Mouse (Mus musculus) fibroblast of lung, adult 2 months (primary cell): ENCODE measurements at regions not wholly inside any gene's neighbourhood (a gene's known extent, or its start where the extent isn't known, plus 50 kb on each side); places are given as distances from the start of the nearest gene placed in this dataset.
"Not testable (repeated sequence)": the region's sequence is repeated elsewhere in the genome, so short reads cannot be mapped to it uniquely, and the experiment has no call there.

Source experiments
- DNase-seq: peaks from one replicate; pipeline ENCODE4 v3.0.0-alpha.2; 2011; ENCODE audit warnings: low read depth

GRCm38 (mm10) chr12:74825664-74826063 lies 351.5 kb downstream of the Kcnh5 start:
- no peak for DNase-seq

DNA sequence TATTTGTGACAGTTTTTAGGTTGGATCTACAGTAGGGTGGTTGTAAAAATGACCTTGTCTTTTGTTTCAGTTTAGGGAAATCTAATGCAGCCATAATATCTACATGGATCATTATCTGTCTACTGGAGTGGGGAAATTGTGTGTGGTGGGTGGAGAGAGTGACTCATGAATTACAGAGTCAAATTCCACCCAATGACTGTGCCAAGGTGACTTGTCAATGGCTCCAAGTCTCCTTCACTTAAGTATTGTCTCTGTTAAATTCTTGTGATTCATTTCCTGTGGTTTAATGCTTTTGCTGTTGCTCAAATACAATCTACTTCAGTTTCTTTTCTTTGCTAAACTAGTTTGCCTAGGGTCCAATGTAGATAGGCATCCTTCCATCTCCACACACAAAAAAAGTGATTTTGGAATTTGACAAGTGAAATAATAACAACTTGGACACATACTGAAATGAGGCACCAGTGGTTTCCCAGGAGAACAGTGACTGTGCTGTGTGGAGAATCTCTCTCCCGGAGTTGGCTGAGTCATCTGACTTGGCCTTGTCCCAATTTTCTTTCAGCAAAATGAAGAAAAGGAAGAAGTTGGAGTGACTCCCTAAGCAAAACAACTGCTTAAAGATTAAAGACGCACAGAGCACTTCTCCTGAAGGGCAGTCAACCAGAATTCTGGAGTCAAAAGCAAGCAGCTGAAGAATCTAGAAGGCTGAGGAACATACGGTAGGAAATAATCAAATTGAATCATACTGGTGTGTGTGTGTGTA lies 352.2 kb downstream of the Kcnh5 start:
- peak; percentile 92 for DNase-seq

- DNase-seq, result not testable (repeated sequence)
Observed at GRCm38 (mm10) chr12:74816181-74816580, 361.0 kb downstream of the Kcnh5 start.

DNA sequence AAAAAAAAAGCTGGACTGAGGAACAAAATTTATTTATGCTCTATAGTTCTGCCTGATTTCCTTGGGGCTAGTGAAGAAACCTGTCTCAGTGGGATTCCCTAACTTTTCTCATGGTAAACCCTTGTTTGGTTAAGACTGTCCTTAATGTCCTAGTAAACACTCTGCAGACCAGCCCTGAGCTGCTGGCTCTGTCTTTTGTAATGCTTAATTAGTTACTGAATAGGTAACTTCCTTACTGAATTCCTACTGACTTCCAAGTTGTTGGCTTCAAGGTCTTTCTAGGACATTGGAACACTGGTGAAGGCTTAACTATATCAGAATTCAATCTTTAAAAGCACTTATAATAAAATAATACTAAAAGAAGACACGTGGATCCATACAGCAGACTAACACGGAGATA lies 368.6 kb downstream of the Kcnh5 start:
- DNase-seq, result not testable (repeated sequence)

DNA sequence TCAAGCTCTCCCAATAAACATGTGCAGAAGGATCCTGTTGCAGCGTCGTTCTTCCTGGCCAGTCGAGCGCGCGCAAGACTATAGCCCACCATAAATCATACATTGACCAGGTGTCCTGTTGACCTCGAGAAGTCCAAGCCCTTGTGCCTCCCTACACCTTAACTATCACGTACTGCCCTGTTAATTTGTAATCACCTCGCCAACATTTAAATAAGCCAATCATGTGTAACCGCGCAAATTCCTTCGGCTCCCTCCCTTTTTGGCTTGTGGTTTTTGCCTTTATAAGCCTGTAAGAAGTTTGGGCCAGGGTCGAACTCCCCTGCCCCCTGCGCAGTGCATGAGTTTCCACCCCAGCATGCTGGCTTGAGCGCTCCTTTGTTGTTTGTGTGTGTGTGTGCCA lies 369.2 kb downstream of the Kcnh5 start:
- DNase-seq, result not testable (repeated sequence)

GRCm38 (mm10) chr12:74803740-74804512 lies 373.2 kb downstream of the Kcnh5 start:
- no peak for DNase-seq

DNA sequence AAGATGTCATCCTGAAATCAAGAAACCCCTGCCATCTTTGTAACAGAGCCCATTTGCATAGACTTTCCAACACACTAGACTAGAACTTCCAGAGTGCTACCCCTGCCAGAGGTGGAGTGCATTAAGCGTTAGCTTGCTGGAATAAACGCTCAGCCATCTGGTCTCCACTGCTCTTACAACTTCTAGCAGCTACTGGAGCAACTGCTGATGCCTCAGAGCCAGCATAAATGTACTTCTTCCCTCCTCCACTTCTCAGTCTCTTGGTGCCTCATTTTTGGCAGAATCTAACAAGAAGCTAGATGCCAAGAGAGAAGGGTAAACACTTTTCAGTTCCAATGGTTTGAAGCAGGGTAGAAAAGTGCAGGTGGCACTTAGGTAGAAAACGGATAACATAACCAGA lies 385.1 kb downstream of the Kcnh5 start:
- no peak for DNase-seq

- no peak for DNase-seq
Observed at GRCm38 (mm10) chr12:74762284-74762683, 414.8 kb downstream of the Kcnh5 start.

DNA sequence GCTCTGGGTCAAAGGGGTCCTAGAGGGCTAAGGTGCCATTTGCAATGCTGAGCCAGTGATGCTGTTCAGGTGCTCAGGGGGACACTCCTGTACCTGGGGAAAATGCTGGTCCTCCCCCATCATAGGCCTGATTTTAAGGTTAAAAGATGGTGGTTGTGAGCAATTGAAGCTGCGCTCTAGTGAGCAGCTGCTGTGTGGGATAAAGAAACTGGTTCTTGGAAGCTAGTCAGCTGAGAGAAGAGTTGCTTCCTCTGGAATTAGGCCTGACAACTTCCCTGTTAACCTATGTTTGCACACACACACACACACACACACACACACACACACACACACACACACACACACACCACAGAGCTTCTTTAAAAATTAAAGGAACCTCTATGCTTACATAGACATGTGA lies 428.9 kb upstream of the Gm11042 start:
- DNase-seq, result no peak

- DNase-seq, result peak; percentile 8
Observed at GRCm38 (mm10) chr12:74728866-74729265, 412.7 kb upstream of the Gm11042 start.

DNA sequence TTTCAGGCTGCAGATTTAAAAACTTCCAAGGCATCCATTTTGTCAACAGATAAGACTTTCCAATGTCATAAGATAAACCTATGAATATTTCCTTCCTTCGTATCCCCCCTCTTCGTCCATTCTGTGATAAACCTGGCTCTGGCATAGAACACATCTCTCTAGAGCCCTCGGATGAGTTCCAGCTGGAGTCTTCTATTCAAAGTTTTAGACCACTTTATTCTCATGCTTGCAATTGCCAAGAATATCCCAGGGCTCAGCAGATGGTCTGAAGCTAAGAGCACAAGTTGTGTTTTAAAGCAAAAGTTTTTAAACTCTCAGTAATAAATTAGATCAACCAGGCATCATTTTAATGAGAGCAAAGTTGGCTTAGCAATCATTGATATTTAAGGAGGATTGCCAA lies 363.0 kb upstream of the Gm11042 start:
- DNase-seq, result no peak

DNA sequence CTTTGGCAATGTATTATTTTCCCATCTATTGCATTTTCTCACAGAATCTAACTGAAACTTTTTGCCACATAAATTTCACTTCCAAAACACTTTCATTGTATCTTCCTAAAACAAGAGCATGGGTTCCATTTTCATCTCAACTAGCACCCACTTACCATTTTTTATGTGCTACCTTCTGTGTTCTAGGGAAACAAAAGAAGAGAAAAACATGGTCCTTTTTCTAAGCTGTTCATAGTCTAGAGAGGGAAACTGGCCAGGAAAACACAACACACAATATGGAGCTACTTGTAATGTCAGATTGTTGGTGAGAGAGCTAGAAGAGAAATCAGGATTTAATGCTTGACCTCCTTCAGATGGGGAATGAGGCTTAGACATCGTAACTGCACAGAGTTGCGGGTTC lies 361.6 kb upstream of the Gm11042 start:
- no peak for DNase-seq

DNA sequence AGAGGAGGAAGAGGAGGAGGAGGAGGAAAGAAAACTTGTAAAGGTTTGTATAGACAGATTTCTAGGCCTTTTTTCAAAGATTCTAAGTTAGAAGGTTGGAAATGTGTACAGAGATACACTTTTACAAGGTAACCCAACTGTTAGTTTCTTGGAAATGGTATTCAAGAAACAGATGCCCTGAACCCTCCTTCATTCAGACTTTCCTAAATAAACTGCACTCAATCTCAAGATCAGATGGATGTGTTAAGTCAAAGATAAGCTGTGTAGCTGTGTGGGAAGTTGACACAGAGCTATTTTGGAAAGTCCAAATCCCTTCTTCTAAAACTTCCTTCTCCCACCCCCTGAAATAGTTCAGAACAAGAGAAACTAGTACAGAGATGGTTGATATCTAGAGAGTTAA lies 342.2 kb upstream of the Gm11042 start:
- DNase-seq, result no peak

DNA sequence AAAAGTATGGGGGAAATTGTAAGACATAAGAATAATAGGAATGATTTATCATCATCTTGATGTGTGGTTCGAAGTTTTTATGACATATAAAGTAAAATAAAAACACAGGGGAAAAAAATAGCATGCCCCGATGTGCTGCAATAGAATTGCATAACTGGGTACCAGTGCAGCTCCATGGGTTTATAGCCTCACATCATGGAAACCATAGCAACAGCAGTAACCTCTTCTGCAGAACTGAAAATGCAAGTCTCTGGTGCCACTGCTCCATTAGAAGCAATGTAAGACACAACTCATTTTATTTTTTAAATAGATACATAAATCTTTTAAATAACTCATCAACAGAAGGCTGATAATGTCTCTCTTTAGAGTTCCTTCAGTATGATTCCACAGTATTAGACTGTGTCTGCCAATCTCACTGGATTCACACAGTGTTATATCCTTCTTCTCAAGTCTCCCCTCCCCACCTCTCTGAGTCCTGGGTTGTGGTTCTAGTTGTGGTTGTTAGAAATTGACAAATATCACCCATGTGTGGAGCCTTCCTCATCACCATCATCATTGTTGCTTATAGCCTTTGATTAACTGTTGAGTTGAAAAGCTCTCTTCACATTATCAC lies 340.9 kb upstream of the Gm11042 start:
- no peak for DNase-seq

DNA sequence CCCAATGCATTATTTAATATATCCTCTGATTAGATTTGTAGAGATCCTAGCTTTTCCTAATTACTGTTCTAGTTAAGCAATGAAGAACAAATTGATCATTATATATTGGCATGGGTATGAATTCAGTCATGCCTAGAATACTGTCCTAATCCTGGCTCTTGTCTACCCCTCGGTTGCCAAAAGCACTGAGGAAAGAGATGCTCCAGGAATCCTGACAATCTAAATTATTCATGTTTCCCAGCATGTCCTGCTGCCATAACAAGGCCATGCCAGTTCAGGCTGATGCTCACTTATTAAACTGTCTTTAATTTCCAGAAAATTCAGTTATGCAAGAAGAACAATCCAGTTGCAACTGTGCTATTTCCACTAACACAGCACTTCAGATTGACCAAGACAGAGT lies 335.1 kb upstream of the Gm11042 start:
- DNase-seq, result no peak

GRCm38 (mm10) chr12:74632827-74633226 lies 316.6 kb upstream of the Gm11042 start:
- DNase-seq, result no peak

DNA sequence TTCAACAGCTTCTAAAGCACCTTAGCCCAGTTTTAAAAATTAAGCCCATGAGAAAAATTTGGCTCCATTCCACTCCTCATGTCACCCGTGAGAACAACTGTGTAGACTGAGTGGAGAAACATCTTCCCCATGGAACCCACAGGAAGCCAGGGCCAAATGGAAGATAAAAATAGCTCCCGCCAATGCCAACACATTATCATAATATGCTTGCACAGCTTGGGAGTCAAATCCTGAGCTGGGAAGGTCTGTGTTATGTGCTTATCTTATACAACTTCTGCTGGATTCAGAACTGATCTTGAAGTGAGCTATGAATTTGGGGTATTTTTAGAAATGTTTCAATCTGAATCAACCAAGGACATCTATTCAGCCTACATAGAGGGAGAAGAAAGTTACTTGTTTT lies 279.0 kb upstream of the Gm11042 start:
- no peak for DNase-seq

GRCm38 (mm10) chr12:74554599-74554998 lies 238.4 kb upstream of the Gm11042 start:
- no peak for DNase-seq

DNA sequence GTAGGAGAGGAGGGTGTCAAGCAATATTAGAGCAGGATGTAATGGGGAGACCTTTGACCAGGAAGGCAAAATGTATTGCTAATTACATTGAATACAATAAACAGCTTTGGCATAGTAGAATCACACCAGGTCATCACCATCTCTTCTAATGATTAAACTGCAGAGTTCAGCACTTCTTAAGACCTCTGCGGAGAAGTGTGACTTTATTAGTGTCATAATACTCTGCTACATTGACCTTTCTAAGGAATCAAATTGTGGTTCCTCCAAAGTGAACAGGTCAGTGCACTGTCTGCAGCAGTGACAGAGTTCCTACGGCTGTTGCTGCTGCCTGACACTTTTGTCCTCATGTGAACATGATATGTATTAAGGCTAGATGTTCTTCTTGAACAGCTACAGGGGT lies 228.0 kb upstream of the Gm11042 start:
- DNase-seq, result no peak

DNA sequence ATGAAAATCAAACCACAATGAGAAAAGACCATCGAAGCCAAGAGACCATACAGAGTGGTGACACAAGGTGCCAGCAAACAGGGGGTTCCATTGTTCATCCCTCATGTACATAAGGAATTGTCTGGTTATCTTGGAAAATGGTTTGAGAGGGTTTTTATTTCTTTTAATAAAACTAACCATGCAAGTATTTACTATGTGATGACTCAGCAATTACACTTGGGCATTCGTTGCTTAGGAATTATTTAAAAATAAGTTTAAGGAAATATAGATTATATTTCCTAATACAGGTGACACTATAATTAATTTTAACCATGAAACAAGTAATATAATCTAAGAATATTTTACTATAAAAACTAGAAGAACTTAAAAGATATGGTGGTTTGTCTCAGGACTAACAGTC lies 218.7 kb upstream of the Gm11042 start:
- no peak for DNase-seq

DNA sequence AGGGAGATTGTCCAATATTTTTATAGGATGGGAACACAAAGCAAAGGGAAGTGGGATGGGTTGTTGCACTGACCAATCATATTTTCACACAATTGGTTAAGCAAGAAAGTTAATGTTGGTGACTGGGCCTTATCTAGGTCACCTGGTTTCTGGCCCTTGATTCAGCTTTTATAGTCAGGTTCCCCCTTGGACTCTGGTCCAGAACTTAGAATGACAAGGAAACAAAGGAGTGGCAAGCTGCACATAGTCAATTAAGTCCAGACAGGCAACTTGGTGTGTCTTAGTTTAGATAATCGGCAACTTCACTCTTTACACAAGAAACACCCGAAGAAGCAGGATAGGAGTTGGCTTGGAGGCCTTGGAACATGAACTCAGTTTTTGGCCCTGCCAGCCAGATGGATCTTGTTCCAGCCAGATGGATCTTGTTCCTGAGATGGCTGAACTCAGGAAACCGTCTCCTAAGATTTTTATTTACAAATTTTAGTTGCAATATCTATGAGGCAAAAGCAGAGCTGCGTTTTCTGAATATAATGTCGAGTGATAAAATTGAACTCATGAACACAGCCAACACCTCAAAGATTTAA lies 212.9 kb upstream of the Gm11042 start:
- DNase-seq, result no peak

DNA sequence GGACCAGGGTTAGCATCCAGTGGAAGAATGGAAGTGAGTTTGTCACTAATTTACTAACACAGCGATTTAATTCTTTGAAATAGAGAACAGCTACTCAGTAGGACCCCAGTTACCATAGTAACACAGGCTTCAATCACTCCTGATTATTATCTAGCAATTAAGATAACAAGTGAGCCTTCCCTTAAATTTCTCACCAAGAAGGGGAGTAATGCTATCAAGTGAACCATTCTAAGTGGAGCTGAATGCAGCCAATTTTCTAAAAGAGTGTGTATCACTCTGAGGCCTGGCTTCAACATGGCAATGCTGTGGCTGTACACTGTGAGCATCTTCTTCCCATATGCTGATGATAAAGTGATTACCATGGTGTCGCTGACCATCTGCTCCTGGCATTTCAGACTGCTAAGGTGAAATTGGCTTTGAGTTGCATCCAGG lies 211.0 kb upstream of the Gm11042 start:
- no peak for DNase-seq

DNA sequence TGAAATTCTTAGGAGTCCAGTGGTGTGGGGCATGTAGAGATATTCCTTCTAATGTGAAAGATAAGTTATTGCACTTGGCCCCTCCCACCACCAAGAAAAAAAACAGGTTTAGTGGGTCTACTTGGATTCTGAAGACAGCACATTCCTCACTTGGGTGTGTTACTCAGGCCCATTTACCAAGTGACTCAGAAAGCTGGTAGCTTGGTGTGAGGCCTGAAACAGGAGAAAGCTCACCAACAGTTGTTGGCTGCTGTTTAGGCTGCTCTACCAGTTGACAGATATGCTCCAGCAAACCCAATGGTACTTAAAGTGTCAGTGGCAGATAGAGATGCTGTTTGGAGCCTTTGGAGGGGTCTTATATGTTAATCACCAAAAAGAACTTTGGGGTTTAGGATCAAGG lies 207.8 kb upstream of the Gm11042 start:
- DNase-seq, result no peak
